Mouse (Mus musculus) erythroblast, embryonic 14.5 days (primary cell): Measurements from ENCODE around the gene Itgb2.

Experiments used
- GATA1 ChIP-seq: IDR thresholded peaks from 2 replicates; pipeline ENCODE4 v1.6.1; 2012; ENCODE audit warnings: low read length, inconsistent platforms, mixed read lengths
- TAL1 ChIP-seq: IDR thresholded peaks from 3 replicates; pipeline ENCODE4 v1.6.1; 2012; ENCODE audit warnings: low read length, inconsistent platforms, mixed read lengths

GRCm38 (mm10) chr10:77572225-77572624, 42.2 kb downstream of the Itgb2 start:
- TF ChIP-seq GATA1: no peak
- no peak for TF ChIP-seq TAL1
